Mouse (Mus musculus) cerebellum, adult 11 months (tissue): Measurements from ENCODE around the gene Tet1.
"Not testable (repeated sequence)": the region's sequence is repeated elsewhere in the genome, so short reads cannot be mapped to it uniquely, and the experiment has no call there.

Experiments used
- DNase-seq: peaks from one replicate; pipeline ENCODE4 v3.0.0; 2022

Tet1 gene

GRCm38 (mm10) chr10:62908896-62909295, at the start of gene Tet1:
Gene Tet1, minus strand, starts transcription at chr10:62908996.
- DNase-seq: not testable (repeated sequence)

GRCm38 (mm10) chr10:62948551-62948950, 39.8 kb upstream of the Tet1 start:
- no peak for DNase-seq

GRCm38 (mm10) chr10:62946738-62947471, 38.1 kb upstream of the Tet1 start, which contains the start of gene Dna2:
Gene Dna2, plus strand, starts transcription at chr10:62947026.
- peak; percentile 74 for DNase-seq

- DNase-seq: no peak
These were observed 36.3 kb upstream of the Tet1 start for GRCm38 (mm10) chr10:62944975-62945580.

- DNase-seq: no peak
These were observed 23.6 kb upstream of the Tet1 start for GRCm38 (mm10) chr10:62932381-62932780.

GRCm38 (mm10) chr10:62924096-62924635, 15.4 kb upstream of the Tet1 start:
- DNase-seq: no peak

- no peak for DNase-seq
These were observed 12.0 kb upstream of the Tet1 start for GRCm38 (mm10) chr10:62920766-62921156.

GRCm38 (mm10) chr10:62919925-62920765, 11.3 kb upstream of the Tet1 start, which contains the start of gene Slc25a16:
Gene Slc25a16, plus strand, starts transcription at chr10:62920633.
- DNase-seq: peak; percentile 92

GRCm38 (mm10) chr10:62918985-62919384, 10.2 kb upstream of the Tet1 start:
- DNase-seq: no peak

GRCm38 (mm10) chr10:62911120-62911519, 2.3 kb upstream of the Tet1 start:
- DNase-seq: no peak

- DNase-seq: no peak
These were observed 2.5 kb downstream of the Tet1 start for GRCm38 (mm10) chr10:62906336-62906735.

GRCm38 (mm10) chr10:62902829-62903228, 6.0 kb downstream of the Tet1 start:
- no peak for DNase-seq

- DNase-seq: no peak
These were observed 7.0 kb downstream of the Tet1 start for GRCm38 (mm10) chr10:62901826-62902225.

- DNase-seq: no peak
These were observed 8.7 kb downstream of the Tet1 start for GRCm38 (mm10) chr10:62900144-62900543.

GRCm38 (mm10) chr10:62898061-62898460, 10.7 kb downstream of the Tet1 start:
- no peak for DNase-seq

GRCm38 (mm10) chr10:62897437-62897836, 11.4 kb downstream of the Tet1 start:
- DNase-seq: no peak

- no peak for DNase-seq
These were observed 12.0 kb downstream of the Tet1 start for GRCm38 (mm10) chr10:62896774-62897173.

GRCm38 (mm10) chr10:62896035-62896434, 12.8 kb downstream of the Tet1 start:
- DNase-seq: no peak

- DNase-seq: no peak
These were observed 13.4 kb downstream of the Tet1 start for GRCm38 (mm10) chr10:62895386-62895785.

GRCm38 (mm10) chr10:62894447-62894846, 14.3 kb downstream of the Tet1 start:
- no peak for DNase-seq

GRCm38 (mm10) chr10:62893356-62893884, 15.4 kb downstream of the Tet1 start:
- no peak for DNase-seq

GRCm38 (mm10) chr10:62892549-62893232, 16.1 kb downstream of the Tet1 start:
- no peak for DNase-seq
